ENCODE assay signal across 8 mouse cellular contexts in the genomic region with DNA sequence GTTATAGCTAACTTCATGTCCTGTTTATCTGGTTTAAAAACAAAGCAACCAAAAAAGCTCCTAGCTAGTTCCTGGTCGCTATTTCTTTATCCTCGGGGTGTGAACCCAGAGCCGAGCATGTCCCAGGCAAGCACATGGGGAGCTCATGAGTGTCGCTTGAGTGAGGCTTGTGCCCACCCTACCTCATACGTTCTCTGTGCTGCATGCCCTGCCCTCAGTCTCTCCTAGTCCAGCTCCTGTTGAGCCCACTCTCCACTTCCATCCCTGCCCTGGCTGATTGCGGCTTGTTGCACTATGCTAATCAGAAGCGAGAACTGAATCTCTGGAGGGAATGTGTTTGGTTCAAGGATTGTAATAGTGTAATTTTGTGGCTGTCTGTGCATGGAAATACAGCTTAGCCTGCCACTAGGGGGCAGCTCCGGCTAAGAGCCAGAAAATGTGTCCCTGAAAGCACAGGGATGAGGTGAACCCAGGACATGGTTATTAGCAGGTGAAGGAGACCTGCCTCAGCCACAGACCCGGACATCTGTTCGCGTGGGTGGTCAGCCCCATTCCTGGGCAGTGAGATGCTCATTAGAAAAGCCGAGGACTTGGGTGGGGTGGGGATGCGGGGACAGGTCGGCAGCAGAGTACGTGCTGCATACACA.
DNase-seq lines count a peak whose midpoint lies in the region; ATAC-seq and TF ChIP-seq lines count a peak whose summit lies in the region.

No protein-coding gene starts in this region.

- 71% methylated on average over 15 of the region's 15 CpGs for WGBS in forebrain, embryonic 12.5 days
- 69% methylated on average over 15 of the region's 15 CpGs for WGBS in hindbrain, embryonic 10.5 days

- no peaks in the 10 kb centered on the region for H3K36me3 ChIP-seq in forebrain, embryonic 12.5 days (replicated peaks)
- no peaks in the 10 kb centered on the region for H3K36me3 ChIP-seq in hindbrain, embryonic 10.5 days

- no peak for TF ChIP-seq POLR2A in brain, embryonic 14.5 days (IDR thresholded peaks at IDR 0.05; ENCODE audit: borderline replicate concordance, extremely low read depth, insufficient read depth, insufficient read length, poor library complexity, severe bottlenecking)

- peak; percentile 82 for TF ChIP-seq CTCF in brain, embryonic 14.5 days (IDR thresholded peaks at IDR 0.05; ENCODE audit: borderline replicate concordance, extremely low read depth, insufficient read depth, insufficient read length)

- no peak overlapping the region for H3K4me3 ChIP-seq in forebrain, embryonic 12.5 days (replicated peaks)
- H3K4me3 ChIP-seq in hindbrain, embryonic 10.5 days, result no peak overlapping the region

- no peaks in the 10 kb centered on the region for H3K27me3 ChIP-seq in forebrain, embryonic 12.5 days
- no peaks in the 10 kb centered on the region for H3K27me3 ChIP-seq in hindbrain, embryonic 10.5 days (ENCODE audit: insufficient read depth, poor library complexity, severe bottlenecking)

- no peaks in the 10 kb centered on the region for H3K9me3 ChIP-seq in forebrain, embryonic 12.5 days
- no peaks in the 10 kb centered on the region for H3K9me3 ChIP-seq in hindbrain, embryonic 10.5 days

- no peak overlapping the region for H3K27ac ChIP-seq in forebrain, embryonic 12.5 days
- H3K27ac ChIP-seq in hindbrain, embryonic 10.5 days, result no peak overlapping the region

- H3K9ac ChIP-seq in forebrain, embryonic 12.5 days, result no peak overlapping the region

- no peak overlapping the region for H3K4me2 ChIP-seq in forebrain, embryonic 12.5 days

- H3K4me1 ChIP-seq in forebrain, embryonic 12.5 days, result no peaks in the 10 kb centered on the region
- H3K4me1 ChIP-seq in hindbrain, embryonic 10.5 days (replicated peaks), result no peaks in the 10 kb centered on the region

- 0 out of 2 replicates have a peak, but pooled peaks have one; percentile 51 for ATAC-seq in forebrain, embryonic 12.5 days (ENCODE audit: low FRiP score)
- ATAC-seq in megakaryocyte progenitor cell, adult 5-6 weeks (replicated peaks; ENCODE audit: poor library complexity), result peak; percentile 82
- ATAC-seq in erythroid progenitor cell, adult 5-6 weeks (replicated peaks; ENCODE audit: low FRiP score, poor library complexity, severe bottlenecking), result no peak

- peak; percentile 42 for DNase-seq in Muller cell, postnatal 12 days (ENCODE audit: inconsistent ontology term)
- peak; percentile 79 for DNase-seq in brain, embryonic 14.5 days (ENCODE audit: low read depth)
- peak; percentile 51 for DNase-seq in hindbrain, embryonic 10.5 days (ENCODE audit: low spot score)
- peak; percentile 57 for DNase-seq in layer of hippocampus, adult 9-11 months
- peak; percentile 50 to 68 for DNase-seq in right cerebral cortex, postnatal 36 days (ENCODE audit: low spot score in 2 of 2)
